ENCODE assay signal across 7 mouse cellular contexts in genomic region chr17:48408526-48409291, GRCm38 (mm10). TPM values are rescaled to one million over a fixed set of nuclear protein-coding genes. Genes with fewer than 3 reads are reported as not detected.
A peak's percentile ranks its signal among the peaks of the same experiment; 100 is the strongest.
DNase-seq lines count a peak whose midpoint lies in the region; ATAC-seq lines count a peak whose summit lies in the region.

No protein-coding gene starts in this region.

- H3K4me1 ChIP-seq in embryonic facial prominence, embryonic 11.5 days (ENCODE audit: control insufficient read depth, insufficient read depth, low read length): no peaks in the 10 kb centered on the region
- peaks cover 16% of the 10 kb centered on the region for H3K4me1 ChIP-seq in limb, embryonic 11.5 days (ENCODE audit: control insufficient read depth, insufficient read depth, low read length)
- peaks cover 28% of the 10 kb centered on the region for H3K4me1 ChIP-seq in midbrain, embryonic 12.5 days

- peak; percentile 54 for ATAC-seq in embryonic facial prominence, embryonic 11.5 days (replicated peaks; ENCODE audit: insufficient number of reproducible peaks, low FRiP score, low TSS enrichment, low read depth)
- peak; percentile 22 for ATAC-seq in limb, embryonic 11.5 days (ENCODE audit: insufficient number of reproducible peaks, low FRiP score, low TSS enrichment, low read depth)
- peak; percentile 32 for ATAC-seq in midbrain, embryonic 12.5 days (ENCODE audit: low FRiP score, low read depth)

- H3K4me2 ChIP-seq in embryonic facial prominence, embryonic 11.5 days (ENCODE audit: low read depth, low read length): peak overlapping the region; percentile 70
- H3K4me2 ChIP-seq in limb, embryonic 11.5 days (ENCODE audit: low read depth, severe bottlenecking): peak overlapping the region; percentile 82
- H3K4me2 ChIP-seq in midbrain, embryonic 12.5 days (replicated peaks): peak overlapping the region; percentile 76

- no peaks in the 10 kb centered on the region for H3K27me3 ChIP-seq in embryonic facial prominence, embryonic 11.5 days (ENCODE audit: control insufficient read depth, insufficient read depth, low read length)
- no peaks in the 10 kb centered on the region for H3K27me3 ChIP-seq in limb, embryonic 11.5 days (ENCODE audit: control insufficient read depth, insufficient read depth, low read length)
- H3K27me3 ChIP-seq in midbrain, embryonic 12.5 days: no peaks in the 10 kb centered on the region

- no peaks in the 10 kb centered on the region; the same call in 1 of the 2 replicates for H3K36me3 ChIP-seq in embryonic facial prominence, embryonic 11.5 days (replicated peaks; ENCODE audit: control insufficient read depth, insufficient read depth, low read depth, low read length)
- peaks cover 5% of the 10 kb centered on the region; the same call in 1 of the 2 replicates for H3K36me3 ChIP-seq in limb, embryonic 11.5 days (ENCODE audit: control insufficient read depth, insufficient read depth, low read length)
- peaks cover 7% of the 10 kb centered on the region; the same call in 1 of the 2 replicates for H3K36me3 ChIP-seq in midbrain, embryonic 12.5 days

- DNase-seq in adrenal gland, postnatal 14 days: peak; percentile 90
- DNase-seq in embryonic facial prominence, embryonic 11.5 days (ENCODE audit: low spot score): peak; percentile 77
- DNase-seq in heart, adult 18-20 months: peak; percentile 75 to 87
- peak; percentile 75 for DNase-seq in kidney, adult 18-20 months
- peak; percentile 82 for DNase-seq in limb, embryonic 11.5 days (ENCODE audit: low spot score)
- DNase-seq in spleen, adult 12 weeks (ENCODE audit: low spot score): peak; percentile 73

- peak overlapping the region; percentile 99 for H3K9ac ChIP-seq in embryonic facial prominence, embryonic 11.5 days (replicated peaks; ENCODE audit: low read length)
- peak overlapping the region; percentile 99 for H3K9ac ChIP-seq in limb, embryonic 11.5 days (ENCODE audit: low read length)
- peak overlapping the region; percentile 96 for H3K9ac ChIP-seq in midbrain, embryonic 12.5 days (replicated peaks)

- peak overlapping the region; percentile 100 for H3K27ac ChIP-seq in embryonic facial prominence, embryonic 11.5 days (replicated peaks; ENCODE audit: low read depth, low read length)
- peak overlapping the region; percentile 100 for H3K27ac ChIP-seq in limb, embryonic 11.5 days (replicated peaks; ENCODE audit: low read depth, low read length)
- peak overlapping the region; percentile 100 for H3K27ac ChIP-seq in midbrain, embryonic 12.5 days (replicated peaks)

- H3K9me3 ChIP-seq in embryonic facial prominence, embryonic 11.5 days (replicated peaks; ENCODE audit: control insufficient read depth, low read length): no peaks in the 10 kb centered on the region
- H3K9me3 ChIP-seq in limb, embryonic 11.5 days (ENCODE audit: control insufficient read depth, low read length): no peaks in the 10 kb centered on the region
- H3K9me3 ChIP-seq in midbrain, embryonic 12.5 days: no peaks in the 10 kb centered on the region

- WGBS in embryonic facial prominence, embryonic 11.5 days: under 1% methylated on average over 42 of the region's 47 CpGs
- WGBS in limb, embryonic 11.5 days: under 1% methylated on average over 45 of the region's 47 CpGs
- WGBS in midbrain, embryonic 12.5 days: under 1% methylated on average over 47 of the region's 47 CpGs

- peak overlapping the region; percentile 90 for H3K4me3 ChIP-seq in embryonic facial prominence, embryonic 11.5 days (ENCODE audit: low read depth, low read length)
- peak overlapping the region; percentile 89 for H3K4me3 ChIP-seq in limb, embryonic 11.5 days (ENCODE audit: low read depth, low read length)
- peak overlapping the region; percentile 69 for H3K4me3 ChIP-seq in midbrain, embryonic 12.5 days

RNA-seq across cellular contexts. Expression of gene Nfya, which starts 1.0 kb away (rescaled TPM):
- 33.1 and 35.8 TPM in 2 replicates for total RNA-seq in adrenal gland, postnatal 14 days (2021)
- polyA plus RNA-seq in embryonic facial prominence, embryonic 11.5 days (2014; fragmentation: Nextera tagmentation; extraction: Ambion mirVana): 23.0 and 26.5 TPM in 2 replicates
- total RNA-seq in heart, adult 18-20 months (2021): 10 to 100 TPM; 18.8 to 21.7 TPM
- polyA plus RNA-seq in limb, embryonic 11.5 days (2014; fragmentation: Nextera tagmentation; extraction: Ambion mirVana): 30.5 and 31.2 TPM in 2 replicates
- polyA plus RNA-seq in midbrain, embryonic 12.5 days (2016; fragmentation: Nextera tagmentation; extraction: Ambion mirVana): 15.4 and 17.2 TPM in 2 replicates

RNA-seq across cellular contexts. Expression of gene Oard1, which starts 1.1 kb away (rescaled TPM):
- 18.7 and 22.9 TPM in 2 replicates for total RNA-seq in adrenal gland, postnatal 14 days (2021)
- 76.5 and 79.7 TPM in 2 replicates for polyA plus RNA-seq in embryonic facial prominence, embryonic 11.5 days (2014; fragmentation: Nextera tagmentation; extraction: Ambion mirVana)
- total RNA-seq in heart, adult 18-20 months (2021): 10 to 100 TPM; 17.3 to 21.3 TPM
- polyA plus RNA-seq in limb, embryonic 11.5 days (2014; fragmentation: Nextera tagmentation; extraction: Ambion mirVana): 71.6 and 75.0 TPM in 2 replicates
- polyA plus RNA-seq in midbrain, embryonic 12.5 days (2016; fragmentation: Nextera tagmentation; extraction: Ambion mirVana): 79.4 and 81.8 TPM in 2 replicates

RNA-seq across cellular contexts. Expression of gene Apobec2, which starts 24.0 kb away (rescaled TPM):
- total RNA-seq in adrenal gland, postnatal 14 days (2021): 2.3 and 3.0 TPM in 2 replicates
- polyA plus RNA-seq in embryonic facial prominence, embryonic 11.5 days (2014; fragmentation: Nextera tagmentation; extraction: Ambion mirVana): 1.2 and 2.0 TPM in 2 replicates
- total RNA-seq in heart, adult 18-20 months (2021): 100 to 1,000 TPM; 211 to 226 TPM
- polyA plus RNA-seq in limb, embryonic 11.5 days (2014; fragmentation: Nextera tagmentation; extraction: Ambion mirVana): 1.5 and 2.2 TPM in 2 replicates
- 0.59 and 0.85 TPM in 2 replicates for polyA plus RNA-seq in midbrain, embryonic 12.5 days (2016; fragmentation: Nextera tagmentation; extraction: Ambion mirVana)

RNA-seq across cellular contexts. Expression of gene Tspo2, which starts 42.6 kb away (rescaled TPM):
- total RNA-seq in adrenal gland, postnatal 14 days (2021): 1.9 and 4.6 TPM in 2 replicates
- 0.28 and 0.52 TPM in 2 replicates for polyA plus RNA-seq in embryonic facial prominence, embryonic 11.5 days (2014; fragmentation: Nextera tagmentation; extraction: Ambion mirVana)
- total RNA-seq in heart, adult 18-20 months (2021): under 1 TPM; 0.55 to 0.62 TPM
- 0.50 and 0.63 TPM in 2 replicates for polyA plus RNA-seq in limb, embryonic 11.5 days (2014; fragmentation: Nextera tagmentation; extraction: Ambion mirVana)
- 1.8 TPM in 2 replicates for polyA plus RNA-seq in midbrain, embryonic 12.5 days (2016; fragmentation: Nextera tagmentation; extraction: Ambion mirVana)

RNA-seq across cellular contexts. Expression of gene Unc5cl, which starts 46.0 kb away (rescaled TPM):
- total RNA-seq in adrenal gland, postnatal 14 days (2021): 0.11 and 0.56 TPM in 2 replicates
- 0.26 and 0.34 TPM in 2 replicates for polyA plus RNA-seq in embryonic facial prominence, embryonic 11.5 days (2014; fragmentation: Nextera tagmentation; extraction: Ambion mirVana)
- under 1 TPM in 1 of 2 experiments, not detected in 1; 0.36 TPM for total RNA-seq in heart, adult 18-20 months (2021)
- polyA plus RNA-seq in limb, embryonic 11.5 days (2014; fragmentation: Nextera tagmentation; extraction: Ambion mirVana): 0.13 and 0.33 TPM in 2 replicates
- polyA plus RNA-seq in midbrain, embryonic 12.5 days (2016; fragmentation: Nextera tagmentation; extraction: Ambion mirVana): 0.08 and 0.22 TPM in 2 replicates

Comparison
In these comparisons a context has a peak if more than half of its experiments do, and no peak if none do; other contexts are left out.
1. Peak in every context shown above with its lines: DNase-seq, ATAC-seq, H3K4me3 ChIP-seq and H3K27ac ChIP-seq.